Mouse (Mus musculus) brain, embryonic 14.5 days (tissue): ENCODE results near the gene Osbpl10.

Source experiments
- CTCF ChIP-seq: fragments of 200-500 bp; IDR thresholded peaks from 2 replicates; pipeline ENCODE4 v1.5.1; 2012; ENCODE audit warnings: inconsistent platforms, mild to moderate bottlenecking, moderate library complexity, borderline replicate concordance; ENCODE audit not compliant: insufficient read depth, insufficient read length; ENCODE audit errors: extremely low read depth
- POLR2A ChIP-seq: fragments of 200-500 bp; IDR thresholded peaks from 2 replicates; pipeline ENCODE4 v1.6.1; 2012; ENCODE audit warnings: mild to moderate bottlenecking, inconsistent platforms, borderline replicate concordance; ENCODE audit not compliant: poor library complexity, insufficient read depth, insufficient read length, severe bottlenecking; ENCODE audit errors: extremely low read depth

GRCm38 (mm10) chr9:115096481-115096880, 118.1 kb downstream of the Osbpl10 start:
- TF ChIP-seq POLR2A (no peak), CTCF (no peak)
